Mouse (Mus musculus): Measurements from ENCODE around the gene B4galt2. TPM values are rescaled to one million over a fixed set of nuclear protein-coding genes. Genes with fewer than 3 reads are reported as not detected.

The B4galt2 gene
- total and polyA plus RNA-seq, 3 experiments, result 4.0 to 9.3 (median 4.3) TPM

- 4% methylated on average over 5 of the region's 5 CpGs for WGBS
These were observed 53.1 kb downstream of the B4galt2 start for GRCm38 (mm10) chr4:117830124-117830551.

GRCm38 (mm10) chr4:117829260-117830123, 53.8 kb downstream of the B4galt2 start:
- Histone ChIP-seq H3K9ac (ENCODE audit: low read depth, low read length) (no peak overlapping the region), H3K4me1 (ENCODE audit: control insufficient read depth, insufficient read depth, low read length) (peaks cover 13% of the 10 kb centered on the region), H3K27me3 (ENCODE audit: control insufficient read depth, insufficient read depth, low read length) (no peaks in the 10 kb centered on the region), H3K79me2 (replicated peaks; ENCODE audit: control insufficient read depth, insufficient read depth, low read length) (no peaks in the 10 kb centered on the region), H3K27ac (peak overlapping the region; percentile 16; the same call in 1 of the 2 replicates), H3K4me3 (no peak overlapping the region), H3K36me3 (ENCODE audit: control insufficient read depth, insufficient read depth, low read length) (no peaks in the 10 kb centered on the region)
- WGBS, result 11% methylated on average over 12 of the region's 12 CpGs
- TF ChIP-seq POLR2A (IDR thresholded peaks at IDR 0.05; ENCODE audit: insufficient read depth, low read depth, low read length) (no peak), EP300 (IDR thresholded peaks at IDR 0.05; ENCODE audit: insufficient read depth, low read depth, low read length) (peak; percentile 80), CTCF (IDR thresholded peaks at IDR 0.05) (peak; percentile 98)
- intact Hi-C loops (cut with DNase I), result loop anchor here (1.0 kb wide), 2 partner anchors 39 to 254 kb away; no protein-coding TSS in a partner anchor
- peak; percentile 66 to 81 for DNase-seq

More at GRCm38 (mm10) chr4:117830124-117830551, 53.1 kb downstream of the B4galt2 start:
- H3K27me3 ChIP-seq (ENCODE audit: control insufficient read depth, insufficient read depth, low read length), result no peaks in the 10 kb centered on the region
- H3K4me3 ChIP-seq, result no peak overlapping the region
- H3K9ac ChIP-seq (ENCODE audit: low read depth, low read length), result no peak overlapping the region
- peak; percentile 82 to 84 for DNase-seq
- no peaks in the 10 kb centered on the region for H3K36me3 ChIP-seq (ENCODE audit: control insufficient read depth, insufficient read depth, low read length)
- TF ChIP-seq EP300 (IDR thresholded peaks at IDR 0.05; ENCODE audit: insufficient read depth, low read depth, low read length) (0 out of 2 replicates have a peak, but pooled peaks have one; percentile 12), POLR2A (IDR thresholded peaks at IDR 0.05; ENCODE audit: insufficient read depth, low read depth, low read length) (no peak)
- H3K27ac ChIP-seq, result peak overlapping the region; percentile 17; the same call in 1 of the 2 replicates
- intact Hi-C loops (cut with DNase I), result no loop called here
- H3K4me1 ChIP-seq (ENCODE audit: control insufficient read depth, insufficient read depth, low read length), result peaks cover 13% of the 10 kb centered on the region
- H3K79me2 ChIP-seq (replicated peaks; ENCODE audit: control insufficient read depth, insufficient read depth, low read length), result no peaks in the 10 kb centered on the region

GRCm38 (mm10) chr4:117828572-117829145, 54.6 kb downstream of the B4galt2 start:
- H3K4me1 ChIP-seq (ENCODE audit: control insufficient read depth, insufficient read depth, low read length), result peaks cover 13% of the 10 kb centered on the region
- no peak overlapping the region for H3K9ac ChIP-seq (ENCODE audit: low read depth, low read length)
- H3K4me3 ChIP-seq, result no peak overlapping the region
- H3K27me3 ChIP-seq (ENCODE audit: control insufficient read depth, insufficient read depth, low read length), result no peaks in the 10 kb centered on the region
- DNase-seq, result no peak
- no peak overlapping the region for H3K27ac ChIP-seq
- H3K36me3 ChIP-seq (ENCODE audit: control insufficient read depth, insufficient read depth, low read length), result no peaks in the 10 kb centered on the region
- no peaks in the 10 kb centered on the region for H3K79me2 ChIP-seq (replicated peaks; ENCODE audit: control insufficient read depth, insufficient read depth, low read length)
- intact Hi-C loops (cut with DNase I), result loop anchor here (1.0 kb wide), 2 partner anchors 40 to 255 kb away; no protein-coding TSS in a partner anchor
- TF ChIP-seq POLR2A (IDR thresholded peaks at IDR 0.05; ENCODE audit: insufficient read depth, low read depth, low read length), result no peak
- TF ChIP-seq EP300 (IDR thresholded peaks at IDR 0.05; ENCODE audit: insufficient read depth, low read depth, low read length), result no peak
- no peak for TF ChIP-seq CTCF (IDR thresholded peaks at IDR 0.05)
- 67% methylated on average over 8 of the region's 8 CpGs for WGBS

Other genes with a start within 250 kb of the B4galt2 start
- 10 to 100 TPM; 17.9 to 19.4 TPM for gene Dmap1, start 201.2 kb downstream of the B4galt2 start, total RNA-seq (2021)
- 14.1 and 18.5 TPM in 2 replicates for gene Dmap1, start 201.2 kb downstream of the B4galt2 start, polyA plus RNA-seq (2012; rRNA removed)
- gene Gm12845, start 159.1 kb downstream of the B4galt2 start, total RNA-seq (2021), result not detected
- not detected in 2 replicates for gene Gm12845, start 159.1 kb downstream of the B4galt2 start, polyA plus RNA-seq (2012; rRNA removed)
- gene Klf17, start 117.8 kb downstream of the B4galt2 start, total RNA-seq (2021), result not detected
- gene Klf17, start 117.8 kb downstream of the B4galt2 start, polyA plus RNA-seq (2012; rRNA removed), result not detected in 2 replicates
- gene Slc6a9, start 49.0 kb downstream of the B4galt2 start, total RNA-seq (2021), result 1 to 10 TPM; 2.5 to 3.4 TPM
- 6.9 and 9.2 TPM in 2 replicates for gene Slc6a9, start 49.0 kb downstream of the B4galt2 start, polyA plus RNA-seq (2012; rRNA removed)
- gene Ccdc24, start 10.9 kb downstream of the B4galt2 start, total RNA-seq (2021), result under 1 TPM; 0.09 to 0.18 TPM
- 1.1 and 2.0 TPM in 2 replicates for gene Ccdc24, start 10.9 kb downstream of the B4galt2 start, polyA plus RNA-seq (2012; rRNA removed)
- 100 to 1,000 TPM; 109 to 124 TPM for gene Atp6v0b, start 3.8 kb upstream of the B4galt2 start, total RNA-seq (2021)
- 279 and 324 TPM in 2 replicates for gene Atp6v0b, start 3.8 kb upstream of the B4galt2 start, polyA plus RNA-seq (2012; rRNA removed)
- 1 to 10 TPM; 3.0 to 3.9 TPM for gene Dph2, start 8.5 kb upstream of the B4galt2 start, total RNA-seq (2021)
- 7.3 and 8.4 TPM in 2 replicates for gene Dph2, start 8.5 kb upstream of the B4galt2 start, polyA plus RNA-seq (2012; rRNA removed)
- gene Ipo13, start 31.5 kb upstream of the B4galt2 start, total RNA-seq (2021), result 10 to 100 TPM; 60.8 to 68.4 TPM
- 104 and 108 TPM in 2 replicates for gene Ipo13, start 31.5 kb upstream of the B4galt2 start, polyA plus RNA-seq (2012; rRNA removed)
- gene Artn, start 46.3 kb upstream of the B4galt2 start, total RNA-seq (2021), result not detected
- 0.09 and 0.23 TPM in 2 replicates for gene Artn, start 46.3 kb upstream of the B4galt2 start, polyA plus RNA-seq (2012; rRNA removed)